Mouse (Mus musculus) liver, embryonic 13.5 days (tissue): ENCODE data around the gene Upk3b. TPM values are rescaled to one million over a fixed set of nuclear protein-coding genes. Genes with fewer than 3 reads are reported as not detected.

ENCODE experiments used
- ATAC-seq: fragments of 200-750 bp; cut with Nextera tagmentation; 2 replicates; pipeline ENCODE4 v1.8.0; 2017; ENCODE audit warnings: low read depth, mild to moderate bottlenecking, moderate number of reproducible peaks, moderate library complexity
- DNase-seq: peaks from one replicate; pipeline ENCODE4 v3.0.0; 2022
- H3K27ac ChIP-seq: fragments of 300-500 bp; sonication (generic); 2 replicates; pipeline ENCODE4 v1.5.1; 2015; ENCODE audit warnings: moderate library complexity, mild to moderate bottlenecking, inconsistent platforms
- H3K27me3 ChIP-seq: fragments of 300-500 bp; sonication (generic); 2 replicates; pipeline ENCODE4 v1.6.1; 2015; ENCODE audit warnings: mild to moderate bottlenecking, inconsistent platforms
- H3K36me3 ChIP-seq: fragments of 300-500 bp; sonication (generic); 2 replicates; pipeline ENCODE4 v1.6.1; 2015; ENCODE audit warnings: mild to moderate bottlenecking, inconsistent platforms
- H3K4me1 ChIP-seq: fragments of 300-500 bp; sonication (generic); replicated peaks from 2 replicates; pipeline ENCODE4 v1.6.1; 2015; ENCODE audit warnings: inconsistent platforms
- H3K4me2 ChIP-seq: fragments of 300-500 bp; sonication (generic); 2 replicates; pipeline ENCODE4 v1.6.1; 2015; ENCODE audit warnings: inconsistent platforms, mild to moderate bottlenecking, moderate library complexity
- H3K4me3 ChIP-seq: fragments of 300-500 bp; sonication (generic); replicated peaks from 2 replicates; pipeline ENCODE4 v1.5.1; 2015; ENCODE audit warnings: mild to moderate bottlenecking, inconsistent platforms
- H3K9ac ChIP-seq: fragments of 300-500 bp; sonication (generic); 2 replicates; pipeline ENCODE4 v1.6.1; 2015; ENCODE audit warnings: mild to moderate bottlenecking, inconsistent platforms
- H3K9me3 ChIP-seq: fragments of 300-500 bp; sonication (generic); replicated peaks from 2 replicates; pipeline ENCODE4 v1.6.1; 2016; ENCODE audit warnings: inconsistent platforms
- WGBS: fragments of 180-500 bp; shearing (Covaris S2); methylation state at CpG from one replicate; pipeline ENCODE4 v1.1.7; 2015; ENCODE audit not compliant: insufficient replicate concordance; 5-methylcytosine and 5-hydroxymethylcytosine counted together
- polyA plus RNA-seq: library from polyadenylated mRNA; unstranded; fragments of >200 nt; fragmentation: Nextera tagmentation; extraction: Ambion mirVana; gene quantifications from 2 replicates; pipeline ENCODE4 v1.2.1, GENCODE M21; 2015

Gene Upk3b
- polyA plus RNA-seq, 1 experiment from 2014 or later = 3.8 TPM

DNA sequence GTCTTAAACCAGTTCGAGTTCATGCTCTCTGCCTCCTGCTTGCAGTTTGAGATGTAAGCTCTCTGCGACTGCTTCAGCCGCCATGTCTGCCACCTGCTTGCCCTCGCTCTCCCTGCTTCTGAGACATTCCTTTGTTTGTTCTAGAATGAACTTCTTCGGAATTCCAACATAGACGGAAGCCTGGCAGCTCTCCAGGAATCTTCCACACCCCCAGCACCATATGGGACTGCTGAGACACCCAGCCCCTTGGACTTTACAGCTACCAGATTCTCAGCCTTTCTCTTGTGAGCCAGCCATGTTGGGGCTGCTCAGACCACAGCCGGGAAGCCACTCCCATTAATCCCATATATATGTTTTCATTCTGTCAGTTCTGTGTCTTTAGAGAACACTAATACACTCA lies 38.0 kb downstream of the Upk3b start:
- Histone ChIP-seq H3K27ac (no peak overlapping the region), H3K27me3 (peaks cover 11% of the 10 kb centered on the region), H3K4me1 (0 out of 2 replicates have a peak, but pooled peaks cover 5% of the 10 kb centered on the region), H3K4me3 (no peak overlapping the region), H3K4me2 (no peak overlapping the region), H3K9ac (no peak overlapping the region), H3K9me3 (no peaks in the 10 kb centered on the region), H3K36me3 (no peaks in the 10 kb centered on the region)
- DNase-seq = no peak
- ATAC-seq = no peak
- WGBS = 46% methylated on average over 7 of the region's 7 CpGs

DNA sequence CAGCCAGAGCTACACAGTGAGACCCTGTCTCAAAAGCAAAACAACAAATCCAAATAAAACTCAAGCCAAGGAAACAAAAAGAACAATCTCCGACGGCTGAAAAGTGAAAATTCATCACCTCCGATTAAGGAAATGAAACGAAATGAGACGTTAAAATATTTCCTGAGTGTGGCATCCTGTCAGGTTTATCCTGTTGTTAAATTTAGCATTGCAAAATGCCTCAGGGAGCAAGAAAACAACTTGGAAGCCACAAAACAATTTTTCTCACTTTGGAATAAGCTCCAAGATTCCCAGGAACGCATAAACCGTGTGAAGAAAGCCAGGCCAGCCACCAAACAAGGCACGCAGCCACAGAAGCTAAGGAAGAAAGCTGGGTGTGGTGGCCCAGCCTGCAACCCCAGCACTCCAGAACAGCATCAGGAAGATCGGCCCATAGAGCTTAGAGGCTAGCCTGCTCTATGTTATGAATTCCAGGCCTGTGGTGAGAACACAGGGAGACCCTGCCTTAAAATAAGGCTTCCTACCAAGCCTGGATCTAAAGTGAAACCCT lies 38.8 kb downstream of the Upk3b start:
- H3K27ac ChIP-seq = no peak overlapping the region
- no peaks in the 10 kb centered on the region for H3K9me3 ChIP-seq

GRCm38 (mm10) chr5:136078136-136078535 lies 39.8 kb downstream of the Upk3b start:
- Histone ChIP-seq H3K36me3 (no peaks in the 10 kb centered on the region), H3K27ac (no peak overlapping the region), H3K4me1 (peaks cover 6% of the 10 kb centered on the region), H3K9me3 (no peaks in the 10 kb centered on the region; the same call in 1 of the 2 replicates), H3K4me2 (no peak overlapping the region), H3K27me3 (peaks cover 8% of the 10 kb centered on the region), H3K9ac (no peak overlapping the region), H3K4me3 (no peak overlapping the region)
- ATAC-seq (no peak), DNase-seq (no peak)
- WGBS = 69% methylated on average over 5 of the region's 5 CpGs

More for the DNA sequence above, 38.8 kb downstream of the Upk3b start:
- no peak overlapping the region for H3K9ac ChIP-seq
- DNase-seq (no peak), ATAC-seq (no peak)
- no peak overlapping the region for H3K4me3 ChIP-seq
- H3K4me2 ChIP-seq = no peak overlapping the region
- peaks cover 13% of the 10 kb centered on the region for H3K27me3 ChIP-seq
- WGBS = 62% methylated on average over 9 of the region's 9 CpGs
- H3K4me1 ChIP-seq = 0 out of 2 replicates have a peak, but pooled peaks cover 5% of the 10 kb centered on the region
- no peaks in the 10 kb centered on the region for H3K36me3 ChIP-seq

- H3K9ac ChIP-seq = no peak overlapping the region
- DNase-seq (no peak), ATAC-seq (no peak)
- H3K27ac ChIP-seq = no peak overlapping the region
- peaks cover 32% of the 10 kb centered on the region for H3K27me3 ChIP-seq
- WGBS = 59% methylated on average over 4 of the region's 4 CpGs
- peaks cover 22% of the 10 kb centered on the region for H3K4me1 ChIP-seq
- H3K36me3 ChIP-seq = no peaks in the 10 kb centered on the region
- no peak overlapping the region for H3K4me2 ChIP-seq
- no peak overlapping the region for H3K4me3 ChIP-seq
- no peaks in the 10 kb centered on the region; the same call in 1 of the 2 replicates for H3K9me3 ChIP-seq
Observed at GRCm38 (mm10) chr5:136082345-136082744, 44.0 kb downstream of the Upk3b start.

- no peaks in the 10 kb centered on the region for H3K36me3 ChIP-seq
- H3K4me3 ChIP-seq = peak within 1 kb of the TSS; percentile 60
- DNase-seq (peak; percentile 88), ATAC-seq (peak; percentile 96)
- H3K4me2 ChIP-seq = peak within 1 kb of the TSS; percentile 90
- peaks cover 32% of the 10 kb centered on the region for H3K27me3 ChIP-seq
- H3K9ac ChIP-seq = peak within 1 kb of the TSS; percentile 54
- H3K4me1 ChIP-seq = peaks cover 27% of the 10 kb centered on the region
- H3K27ac ChIP-seq = no peak within 1 kb of the TSS
- under 1% methylated on average over 28 of the region's 28 CpGs for WGBS
- no peaks in the 10 kb centered on the region; the same call in 1 of the 2 replicates for H3K9me3 ChIP-seq
Observed at GRCm38 (mm10) chr5:136083669-136084107, 45.4 kb downstream of the Upk3b start, which contains the start of gene Rasa4. Gene Rasa4 (plus strand): TSS chr5:136083916.

DNA sequence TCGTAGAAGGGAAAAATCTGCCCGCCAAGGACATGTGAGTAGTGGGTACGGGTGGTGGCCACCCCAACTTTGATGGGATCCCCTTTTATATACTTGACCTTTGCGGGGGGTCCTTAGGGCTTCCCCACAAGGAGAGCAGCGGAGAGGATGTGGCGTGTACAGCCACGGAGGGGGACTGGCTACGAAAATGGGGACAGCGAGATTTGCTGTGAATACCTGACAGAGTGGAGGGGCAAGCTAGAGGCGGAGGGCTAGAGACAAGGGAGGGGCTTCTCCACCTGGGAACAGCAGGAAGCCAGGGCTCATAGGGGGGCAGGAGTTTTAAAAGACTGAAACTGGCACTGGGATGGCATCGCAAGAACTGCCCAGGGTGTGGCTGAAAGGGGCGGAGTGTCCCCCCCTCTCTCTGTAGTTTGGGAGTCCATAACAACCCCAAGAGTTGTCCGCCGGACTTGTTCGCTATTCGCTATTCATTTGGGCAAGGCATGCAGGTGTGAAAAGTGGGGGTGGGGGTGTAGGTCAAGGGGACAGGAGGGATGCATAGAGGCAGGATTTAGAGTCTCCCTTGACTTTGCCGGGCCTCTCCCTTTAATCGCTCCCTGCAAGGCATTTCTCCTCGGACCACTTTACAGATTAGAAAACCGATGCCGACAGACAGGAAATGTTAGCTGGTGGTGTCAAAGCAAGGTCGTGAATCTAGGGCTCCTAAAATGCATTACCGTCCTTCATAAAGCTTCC lies 46.0 kb downstream of the Upk3b start:
- peak overlapping the region; percentile 54 for H3K9ac ChIP-seq
- H3K4me1 ChIP-seq = peaks cover 33% of the 10 kb centered on the region
- WGBS = 2% methylated on average over 23 of the region's 23 CpGs
- H3K4me2 ChIP-seq = peak overlapping the region; percentile 90
- DNase-seq = no peak
- H3K27me3 ChIP-seq = peaks cover 32% of the 10 kb centered on the region
- no peak for ATAC-seq
- H3K9me3 ChIP-seq = no peaks in the 10 kb centered on the region; the same call in 1 of the 2 replicates
- H3K36me3 ChIP-seq = no peaks in the 10 kb centered on the region
- H3K27ac ChIP-seq = no peak overlapping the region
- H3K4me3 ChIP-seq = peak overlapping the region; percentile 60

- no peak overlapping the region for H3K27ac ChIP-seq
- ATAC-seq (no peak), DNase-seq (no peak)
- peak overlapping the region; percentile 90 for H3K4me2 ChIP-seq
- peaks cover 32% of the 10 kb centered on the region for H3K27me3 ChIP-seq
- peaks cover 33% of the 10 kb centered on the region for H3K4me1 ChIP-seq
- H3K9me3 ChIP-seq = no peaks in the 10 kb centered on the region; the same call in 1 of the 2 replicates
- H3K9ac ChIP-seq = no peak overlapping the region
- no peaks in the 10 kb centered on the region for H3K36me3 ChIP-seq
- H3K4me3 ChIP-seq = peak overlapping the region; percentile 60
- WGBS = 22% methylated on average over 19 of the region's 21 CpGs
Observed at GRCm38 (mm10) chr5:136084891-136085651, 46.8 kb downstream of the Upk3b start.

DNA sequence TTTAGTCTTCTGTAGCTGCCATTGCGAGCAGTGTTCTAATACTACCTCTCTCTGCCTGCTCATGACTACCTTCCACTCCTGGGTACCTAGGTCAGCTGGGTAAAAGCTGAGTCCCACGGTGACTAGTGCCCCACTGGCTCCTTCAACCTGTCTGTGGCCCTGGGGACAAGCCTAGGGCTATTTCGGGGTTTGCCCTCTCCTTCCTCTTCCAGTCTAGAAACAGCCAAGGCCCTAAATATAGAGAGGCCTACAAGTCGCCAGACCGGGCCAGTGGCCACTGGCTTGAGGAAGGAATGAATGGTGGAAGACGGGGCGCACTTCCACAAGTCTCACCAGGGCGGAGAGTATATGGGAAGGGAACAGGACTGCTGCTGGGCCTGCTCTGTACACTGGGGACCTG lies 48.0 kb downstream of the Upk3b start:
- ATAC-seq (no peak), DNase-seq (no peak)
- Histone ChIP-seq H3K9ac (no peak overlapping the region), H3K27me3 (peaks cover 28% of the 10 kb centered on the region), H3K9me3 (no peaks in the 10 kb centered on the region; the same call in 1 of the 2 replicates), H3K27ac (no peak overlapping the region), H3K4me2 (no peak overlapping the region), H3K4me1 (peaks cover 31% of the 10 kb centered on the region), H3K36me3 (no peaks in the 10 kb centered on the region), H3K4me3 (no peak overlapping the region)
- 59% methylated on average over 8 of the region's 8 CpGs for WGBS

GRCm38 (mm10) chr5:136088821-136089575 lies 50.7 kb downstream of the Upk3b start:
- ATAC-seq (no peak), DNase-seq (no peak)
- no peak overlapping the region for H3K4me3 ChIP-seq
- H3K4me2 ChIP-seq = no peak overlapping the region
- no peak overlapping the region for H3K27ac ChIP-seq
- no peak overlapping the region for H3K9ac ChIP-seq
- H3K36me3 ChIP-seq = no peaks in the 10 kb centered on the region
- peaks cover 23% of the 10 kb centered on the region for H3K4me1 ChIP-seq
- H3K27me3 ChIP-seq = peaks cover 24% of the 10 kb centered on the region
- H3K9me3 ChIP-seq = no peaks in the 10 kb centered on the region
- 22% methylated on average over 14 of the region's 14 CpGs for WGBS

DNA sequence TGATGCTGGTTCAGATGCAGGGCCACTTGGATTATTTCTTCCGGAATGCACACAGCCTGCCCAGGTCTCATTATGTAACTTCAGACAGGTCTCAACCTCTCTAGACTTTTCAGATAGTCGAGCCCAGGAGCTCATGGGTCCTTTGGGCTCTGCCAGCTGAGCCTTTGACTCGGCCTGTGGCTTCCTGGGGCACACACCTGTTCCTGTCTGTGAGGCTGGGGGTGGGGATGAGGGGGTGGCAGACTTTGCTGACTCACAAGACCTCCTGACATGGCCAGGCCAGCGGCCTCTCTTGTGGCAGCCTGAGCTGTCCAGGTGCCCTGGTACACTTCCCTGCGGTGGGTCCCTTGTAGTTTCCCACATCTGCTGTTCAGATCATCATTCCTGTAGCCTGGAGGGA lies 53.6 kb downstream of the Upk3b start:
- no peaks in the 10 kb centered on the region; the same call in 1 of the 2 replicates for H3K27me3 ChIP-seq
- H3K9me3 ChIP-seq = no peaks in the 10 kb centered on the region
- 53% methylated on average over 5 of the region's 5 CpGs for WGBS
- no peak overlapping the region for H3K4me3 ChIP-seq
- no peak overlapping the region for H3K4me2 ChIP-seq
- peaks cover 11% of the 10 kb centered on the region for H3K4me1 ChIP-seq
- H3K9ac ChIP-seq = no peak overlapping the region
- no peaks in the 10 kb centered on the region for H3K36me3 ChIP-seq
- ATAC-seq (no peak), DNase-seq (no peak)
- H3K27ac ChIP-seq = no peak overlapping the region
